Mouse (Mus musculus): Measurements from ENCODE around the gene 4931406P16Rik. TPM values are rescaled to one million over a fixed set of nuclear protein-coding genes. Genes with fewer than 3 reads are reported as not detected.
"Not testable (repeated sequence)": the region's sequence is repeated elsewhere in the genome, so short reads cannot be mapped to it uniquely, and the experiment has no call there.

4931406P16Rik gene
- total RNA-seq (2021), result 10 to 100 TPM; 38.6 to 49.4 TPM

DNA sequence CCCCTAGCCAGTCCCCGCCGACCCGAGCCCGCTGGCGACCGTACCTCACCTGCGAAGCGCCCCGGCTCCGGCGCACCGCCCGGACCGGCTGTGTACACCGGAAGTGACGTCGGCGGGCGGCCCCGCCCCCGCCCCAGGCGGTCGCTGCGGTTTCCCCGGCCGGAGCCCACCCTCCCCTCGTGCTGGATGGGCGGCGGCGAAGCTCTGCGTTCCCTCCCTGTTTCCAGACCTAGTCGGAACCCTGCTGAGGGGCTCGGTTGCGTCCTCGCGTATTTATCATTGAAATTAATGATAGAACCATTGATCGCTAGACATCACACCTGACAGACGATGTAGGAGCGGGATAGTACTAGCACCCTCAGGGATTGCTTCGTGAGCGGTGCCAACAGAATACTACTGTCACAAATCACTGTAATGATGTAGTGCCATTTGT lies at the start of gene 4931406P16Rik:
TSS of gene 4931406P16Rik (minus strand) at position 109 of the 433 bp plus-strand sequence.
- DNase-seq (ENCODE audit: low spot score in 2 of 2), result peak; percentile 86 to 88
- intact Hi-C loops (cut with DNase I), result loop anchor here (5.0 kb wide), 1 partner anchor 46 kb away; no protein-coding TSS in a partner anchor

DNA sequence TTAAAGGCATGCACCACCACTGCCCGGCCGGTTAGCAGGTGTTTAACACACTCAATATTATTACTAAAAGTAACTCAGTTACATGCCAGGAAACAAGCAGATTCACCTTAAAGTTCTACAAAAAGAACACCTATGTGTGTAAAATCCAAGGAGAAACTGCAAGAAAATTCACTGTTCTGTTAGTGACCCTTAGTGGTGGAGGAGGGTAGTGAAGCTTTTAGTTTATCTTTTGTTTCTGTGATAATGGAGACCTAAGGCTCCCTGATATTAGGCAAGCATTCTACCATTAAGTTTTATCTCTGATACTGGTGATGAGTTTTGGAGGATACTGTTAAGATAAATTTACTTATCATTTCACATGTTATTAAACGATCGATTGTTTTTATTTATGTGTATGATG lies 42.3 kb upstream of the 4931406P16Rik start:
- no peak for DNase-seq (ENCODE audit: low spot score in 2 of 2)
- intact Hi-C loops (cut with DNase I), result loop anchor here (5.0 kb wide), 2 partner anchors 88 to 103 kb away; partner anchors contain the start of gene Gm6096

DNA sequence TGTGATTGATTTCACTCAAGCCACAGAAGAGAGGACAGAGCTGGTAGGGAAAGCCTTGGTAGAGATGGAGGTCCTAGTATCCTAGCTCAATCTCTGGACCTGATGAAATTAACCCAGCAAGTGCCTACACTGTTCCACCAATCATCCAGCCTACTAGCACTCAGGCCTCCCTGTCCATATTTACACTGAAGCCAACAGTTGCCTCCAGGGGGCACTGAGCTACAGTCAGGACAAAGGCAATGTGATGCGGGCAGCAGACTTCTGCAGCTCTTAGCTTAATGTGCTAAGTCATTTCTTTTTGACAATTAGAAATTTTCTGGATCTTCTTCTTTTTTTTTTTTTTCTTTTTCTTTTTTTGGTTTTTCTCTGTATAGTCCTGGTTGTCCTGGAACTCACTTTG lies 38.6 kb upstream of the 4931406P16Rik start:
- intact Hi-C loops (cut with DNase I), result no loop called here
- no peak for DNase-seq (ENCODE audit: low spot score in 2 of 2)

DNA sequence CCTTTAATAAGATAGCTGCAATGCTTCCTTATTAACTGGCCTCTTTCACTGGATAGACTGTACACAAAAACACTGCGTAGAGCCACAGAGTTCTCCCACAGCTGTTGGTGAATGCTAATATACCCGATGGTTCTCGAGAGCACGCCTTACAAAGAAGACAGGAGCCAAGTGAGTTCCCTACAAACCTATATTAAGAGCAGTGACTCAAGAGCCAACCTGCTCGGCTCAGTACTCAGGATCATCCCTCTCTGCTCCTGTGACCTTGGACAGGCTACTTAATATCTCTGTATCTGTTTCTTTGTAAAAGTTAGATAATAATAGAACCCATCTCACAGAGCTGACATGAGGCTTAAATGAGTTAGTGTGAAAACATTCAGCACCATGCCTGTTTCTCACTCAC lies 36.8 kb upstream of the 4931406P16Rik start:
- no peak for DNase-seq (ENCODE audit: low spot score in 2 of 2)
- intact Hi-C loops (cut with DNase I), result no loop called here

DNA sequence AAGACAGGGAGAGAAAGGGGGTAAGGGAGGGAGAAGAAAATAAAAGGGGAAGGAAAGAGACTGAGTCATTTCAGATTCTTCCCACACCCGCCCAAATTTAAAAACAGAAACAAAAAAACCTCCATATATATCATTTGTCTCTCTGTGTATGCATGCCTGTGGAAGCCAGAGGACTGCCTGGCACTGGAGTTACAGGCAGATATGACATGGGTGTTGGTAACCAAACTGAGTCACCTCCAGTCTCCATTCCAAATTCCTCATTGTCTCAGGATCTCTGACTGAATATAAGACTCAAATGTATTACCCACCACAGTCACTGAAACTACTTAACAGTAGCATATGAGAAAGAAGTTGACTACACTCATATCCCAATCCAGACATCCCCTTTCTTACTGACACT lies 34.7 kb upstream of the 4931406P16Rik start:
- DNase-seq (ENCODE audit: low spot score in 2 of 2), result no peak
- intact Hi-C loops (cut with DNase I), result no loop called here

DNA sequence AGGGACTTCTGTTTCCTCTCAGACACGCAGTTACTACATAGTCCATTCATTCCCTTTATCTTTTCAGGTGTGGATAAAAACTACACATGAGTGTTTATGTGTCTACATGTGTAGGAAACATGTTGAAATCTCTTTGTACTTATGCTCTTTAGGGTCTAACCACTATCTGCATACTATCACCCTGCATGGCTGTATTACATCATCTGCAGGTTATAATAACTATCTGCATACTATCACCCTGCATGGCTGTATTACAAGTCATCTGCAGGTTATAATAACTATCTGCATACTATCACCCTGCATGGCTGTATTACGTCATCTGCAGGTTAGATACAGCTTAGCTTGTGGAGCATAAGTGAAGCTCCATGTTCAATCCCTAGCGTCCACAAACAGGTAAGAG lies 33.7 kb upstream of the 4931406P16Rik start:
- no peak for DNase-seq (ENCODE audit: low spot score in 2 of 2)
- intact Hi-C loops (cut with DNase I), result no loop called here

DNA sequence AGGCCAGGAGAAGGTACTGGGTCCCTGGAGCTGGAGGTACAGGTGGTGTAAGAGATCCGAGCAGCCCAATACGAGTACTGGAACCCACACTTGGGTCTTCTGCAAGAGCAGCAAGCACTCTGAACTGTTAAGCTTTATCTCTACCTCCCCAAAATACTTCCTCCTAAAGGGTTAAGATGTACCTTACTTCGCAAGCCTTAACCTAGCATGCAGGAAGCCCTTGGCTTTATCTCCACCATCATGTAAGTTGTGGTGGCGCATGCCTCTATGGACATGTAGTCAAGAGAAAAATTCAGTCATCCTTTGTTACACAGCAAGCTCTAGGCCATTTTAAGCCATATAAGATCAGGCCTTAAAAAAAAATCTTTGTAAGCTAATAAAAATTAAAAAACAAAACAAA lies 33.2 kb upstream of the 4931406P16Rik start:
- intact Hi-C loops (cut with DNase I), result no loop called here
- no peak for DNase-seq (ENCODE audit: low spot score in 2 of 2)

DNA sequence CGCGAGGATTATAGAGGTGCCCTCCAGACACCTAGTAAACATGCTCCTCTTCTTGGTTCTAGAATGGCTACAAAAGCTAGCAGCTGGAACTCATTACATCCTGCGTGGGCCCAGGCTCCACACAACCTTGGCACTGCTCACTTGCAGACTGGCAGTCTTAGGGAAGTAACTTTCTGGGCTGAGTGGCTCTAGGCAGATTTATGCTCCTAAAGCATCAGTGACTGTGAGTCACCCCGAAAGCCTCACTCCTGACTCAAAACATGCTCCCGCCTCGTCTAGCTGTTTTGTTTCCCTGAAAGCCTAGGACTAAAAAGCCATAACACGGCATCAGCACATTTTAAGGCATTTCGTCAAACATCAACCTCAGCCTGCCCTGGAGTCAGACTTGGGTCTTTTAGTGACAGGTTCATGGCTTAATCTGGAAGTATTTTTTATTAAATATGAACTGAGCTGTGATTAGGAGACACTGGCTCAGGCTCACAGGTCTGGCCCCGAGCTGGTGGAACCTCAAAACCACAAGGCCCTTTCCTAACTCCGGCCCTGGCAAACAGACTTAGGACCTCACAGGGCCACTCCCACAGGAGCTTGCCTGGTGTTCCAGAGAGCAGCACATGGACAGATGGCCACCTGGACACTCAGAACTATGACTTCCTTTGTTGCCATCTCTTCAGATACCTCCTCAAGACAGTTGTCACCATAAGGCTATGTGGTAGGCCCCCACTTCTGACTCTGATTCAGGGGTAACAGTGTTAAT lies 28.9 kb upstream of the 4931406P16Rik start:
- DNase-seq (ENCODE audit: low spot score in 2 of 2), result peak; percentile 42 to 53
- intact Hi-C loops (cut with DNase I), result no loop called here

DNA sequence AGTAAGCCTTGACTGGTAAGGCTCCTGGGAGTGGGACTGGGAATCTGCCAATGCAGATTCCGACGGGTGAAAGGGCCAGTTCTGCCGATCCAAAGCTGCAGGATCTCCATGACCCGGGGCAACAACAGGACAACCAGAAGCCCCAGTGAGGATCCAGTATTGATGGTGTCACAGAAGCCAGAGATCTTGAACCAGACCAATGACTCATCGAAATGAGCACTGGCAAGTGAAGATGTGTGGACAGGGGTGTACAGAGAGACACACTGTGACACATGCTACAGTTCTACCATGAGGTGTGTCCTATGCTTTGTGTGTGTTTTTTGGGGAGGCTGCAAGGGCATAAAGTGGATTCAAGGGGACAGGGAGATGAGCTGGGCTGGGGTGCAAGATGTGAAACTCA lies 27.5 kb upstream of the 4931406P16Rik start:
- intact Hi-C loops (cut with DNase I), result no loop called here
- no peak for DNase-seq (ENCODE audit: low spot score in 2 of 2)

DNA sequence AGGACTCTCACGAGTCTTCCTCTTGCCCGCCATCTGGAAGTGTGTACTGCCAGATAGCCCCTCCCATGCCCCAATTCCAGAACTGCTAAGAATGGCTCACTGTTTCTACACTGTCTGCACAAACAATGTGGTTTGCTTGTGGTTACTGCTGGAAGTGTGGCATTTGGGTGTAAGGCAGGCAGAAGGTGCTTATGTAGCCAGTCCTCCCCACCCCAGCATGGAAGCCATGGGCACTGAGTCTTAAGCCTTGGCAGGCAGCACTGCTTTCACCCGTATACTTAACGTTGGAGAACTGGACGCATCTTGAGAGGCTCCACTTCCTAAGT lies 25.8 kb upstream of the 4931406P16Rik start:
- DNase-seq (ENCODE audit: low spot score in 2 of 2), result no peak
- intact Hi-C loops (cut with DNase I), result no loop called here

DNA sequence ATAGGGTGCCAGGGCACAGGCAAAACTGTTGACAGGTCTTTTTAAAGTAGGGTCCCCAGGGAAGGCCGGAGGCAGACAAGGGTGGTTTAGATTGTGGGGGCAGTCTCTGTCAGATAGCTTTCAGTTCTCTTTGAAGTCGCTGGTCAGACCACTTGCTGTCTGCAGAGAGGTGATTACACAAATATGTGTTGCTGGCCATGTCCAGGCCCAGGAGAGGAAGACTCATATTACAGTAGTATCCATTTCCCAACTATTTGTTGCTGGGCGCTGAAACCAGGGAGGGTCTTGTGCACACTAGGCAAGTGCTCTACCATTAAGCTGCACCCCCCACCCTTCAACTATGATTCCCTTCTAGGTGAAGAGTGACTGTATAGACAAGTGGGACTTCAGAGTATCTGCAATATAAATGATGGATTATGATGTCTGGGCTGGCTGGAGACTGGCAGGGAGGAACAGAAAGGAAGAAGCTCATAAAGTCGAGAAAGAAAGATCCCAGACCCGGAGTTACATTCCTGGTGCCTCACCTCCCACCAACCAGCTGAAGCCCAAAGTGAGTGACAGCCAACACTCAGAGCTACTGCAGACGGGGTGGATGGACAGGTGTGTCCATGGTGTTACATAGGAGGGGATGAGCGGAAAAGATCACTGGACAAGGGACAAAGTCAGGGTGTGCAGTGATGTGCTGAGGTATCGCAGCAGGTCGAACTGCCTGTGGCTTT lies 25.3 kb upstream of the 4931406P16Rik start:
- intact Hi-C loops (cut with DNase I), result no loop called here
- no peak for DNase-seq (ENCODE audit: low spot score in 2 of 2)

DNA sequence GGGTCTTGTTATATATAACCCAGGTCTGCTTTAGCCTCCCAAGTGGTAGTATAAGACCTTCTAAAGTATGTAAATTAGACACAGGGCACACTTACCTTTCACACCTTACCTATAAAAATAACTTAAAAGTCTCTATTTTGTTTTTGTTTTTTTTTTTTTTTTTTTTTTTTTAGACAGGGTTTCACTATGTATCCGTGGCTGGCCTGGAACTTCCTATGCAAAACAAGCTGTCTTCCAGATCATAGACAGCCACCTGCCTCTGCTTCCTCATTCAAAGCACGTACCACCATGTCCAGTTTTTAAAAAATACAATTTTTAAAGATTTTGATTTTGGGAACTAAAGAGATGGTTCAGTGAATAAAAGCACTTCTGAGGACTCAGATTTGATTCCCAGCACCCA lies 23.9 kb upstream of the 4931406P16Rik start:
- no peak for DNase-seq (ENCODE audit: low spot score in 2 of 2)
- intact Hi-C loops (cut with DNase I), result no loop called here

DNA sequence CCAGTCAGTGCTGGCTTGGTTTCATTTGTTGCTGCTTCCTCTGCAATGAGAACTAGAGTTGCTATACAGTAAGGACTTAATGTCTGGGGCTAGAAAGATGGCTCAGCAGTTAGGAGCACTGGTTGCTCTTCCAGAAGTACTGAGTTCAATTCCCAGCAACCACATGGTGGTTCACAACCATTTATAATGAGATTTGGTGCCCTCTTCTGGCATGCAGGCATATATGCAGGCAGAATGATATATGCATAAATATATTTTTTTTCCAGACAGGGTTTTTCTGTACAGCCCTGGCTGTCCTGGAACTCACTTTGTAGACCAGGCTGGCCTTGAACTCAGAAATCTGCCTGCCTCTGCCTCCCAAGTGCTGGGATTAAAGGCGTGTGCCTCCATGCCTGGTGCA lies 23.2 kb upstream of the 4931406P16Rik start:
- DNase-seq (ENCODE audit: low spot score in 2 of 2); intact Hi-C loops (cut with DNase I): not testable (repeated sequence)

DNA sequence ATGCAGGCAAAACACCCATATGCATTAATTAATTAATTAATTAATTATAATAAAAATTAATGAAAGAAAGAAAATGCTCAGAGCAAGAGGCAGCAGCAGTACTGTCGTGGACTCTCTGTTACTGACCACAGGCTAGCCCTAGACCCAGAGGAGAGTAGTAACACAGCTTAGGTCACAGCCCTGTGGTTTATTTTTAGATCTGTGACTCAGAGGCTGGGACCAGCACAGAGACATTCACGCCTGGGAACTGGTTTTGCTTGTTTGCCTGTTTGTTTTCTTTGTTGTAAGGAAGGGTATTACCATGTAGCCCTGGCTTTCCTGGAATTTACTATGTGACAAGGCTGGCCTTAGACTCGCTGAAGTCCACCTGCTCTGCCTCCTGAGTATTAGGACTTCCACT lies 14.1 kb upstream of the 4931406P16Rik start:
- no peak for DNase-seq (ENCODE audit: low spot score in 2 of 2)
- intact Hi-C loops (cut with DNase I), result loop anchor here (5.0 kb wide), 1 partner anchor 50 kb away; no protein-coding TSS in a partner anchor

DNA sequence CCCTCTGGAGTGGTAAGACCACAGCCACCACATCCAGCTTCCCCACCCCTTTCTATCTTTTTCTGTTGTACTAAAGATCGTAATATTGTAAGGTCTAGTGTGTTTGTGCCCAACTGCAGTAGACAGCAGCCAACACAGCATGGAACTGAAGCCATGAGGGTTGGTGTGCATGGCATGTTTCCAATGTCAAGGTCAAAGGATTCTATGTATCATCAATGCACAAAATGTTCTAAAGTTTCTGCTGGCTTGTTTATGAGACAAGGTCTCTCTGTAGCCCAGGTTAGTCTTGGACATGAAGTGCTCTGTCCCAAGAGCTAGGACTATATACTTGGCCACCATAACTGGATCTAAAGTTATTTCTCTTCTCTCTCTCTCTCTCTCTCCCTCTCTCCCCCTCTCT lies 11.5 kb upstream of the 4931406P16Rik start:
- intact Hi-C loops (cut with DNase I), result loop anchor here (5.0 kb wide), 1 partner anchor 52 kb away; no protein-coding TSS in a partner anchor
- DNase-seq (ENCODE audit: low spot score in 2 of 2), result no peak

DNA sequence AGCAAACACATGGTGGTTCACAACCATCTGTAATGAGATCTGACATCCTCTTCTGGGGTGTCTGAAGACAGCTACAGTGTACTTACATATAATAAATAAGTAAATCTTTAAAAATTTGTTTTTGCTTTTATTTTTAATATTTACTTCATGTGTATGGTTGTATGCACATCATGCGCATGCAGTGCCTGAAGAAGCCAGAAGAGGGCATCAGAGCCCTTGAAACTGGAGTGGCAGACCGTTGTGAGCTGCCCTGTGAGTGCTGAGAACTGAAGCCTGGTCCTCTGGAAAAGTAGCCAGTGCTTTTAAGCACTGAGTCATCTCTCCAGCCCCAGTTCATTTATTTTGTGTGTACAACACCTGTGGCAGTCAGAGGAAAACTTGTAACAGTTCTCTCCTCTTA lies 10.7 kb upstream of the 4931406P16Rik start:
- intact Hi-C loops (cut with DNase I), result no loop called here
- no peak for DNase-seq (ENCODE audit: low spot score in 2 of 2)

DNA sequence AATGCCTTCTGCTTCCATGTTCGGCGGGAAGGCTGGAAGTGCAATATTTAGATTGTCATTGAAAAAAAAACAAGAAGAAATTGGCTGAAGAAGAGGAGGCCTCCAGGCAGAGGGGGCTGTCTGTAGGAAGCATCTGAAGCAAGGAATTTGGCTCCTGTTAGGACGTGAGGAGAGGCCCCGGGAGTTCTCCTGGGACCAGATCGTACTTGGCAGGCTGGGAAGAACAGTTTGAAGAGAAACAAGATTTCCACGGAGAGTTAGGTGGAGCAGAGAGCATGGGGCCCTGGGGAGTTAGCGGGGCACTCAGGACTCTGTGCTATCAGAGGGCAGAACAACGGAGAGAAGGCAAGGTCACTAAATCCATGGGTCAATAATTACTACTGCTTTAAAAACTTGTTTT lies 10.0 kb upstream of the 4931406P16Rik start:
- intact Hi-C loops (cut with DNase I), result no loop called here
- no peak for DNase-seq (ENCODE audit: low spot score in 2 of 2)

DNA sequence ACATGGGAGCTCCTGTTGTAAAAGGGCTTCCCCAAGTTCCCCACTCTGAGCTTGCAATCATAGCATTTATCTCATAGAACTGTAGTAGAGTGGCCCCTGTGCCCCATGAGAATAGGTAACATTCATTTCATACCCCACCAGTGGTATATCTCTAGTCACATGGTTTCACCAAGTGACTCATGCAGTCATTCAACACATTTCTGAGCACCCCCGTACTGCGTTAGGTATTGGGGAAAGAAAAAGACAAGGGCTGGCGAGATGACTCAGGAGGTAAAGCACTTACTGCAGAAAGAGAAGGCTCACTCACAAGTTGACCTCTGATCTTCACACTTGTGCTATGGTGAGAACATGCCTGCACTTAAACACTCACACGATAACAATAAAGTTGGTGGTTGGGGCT lies 8.6 kb upstream of the 4931406P16Rik start:
- intact Hi-C loops (cut with DNase I), result no loop called here

DNA sequence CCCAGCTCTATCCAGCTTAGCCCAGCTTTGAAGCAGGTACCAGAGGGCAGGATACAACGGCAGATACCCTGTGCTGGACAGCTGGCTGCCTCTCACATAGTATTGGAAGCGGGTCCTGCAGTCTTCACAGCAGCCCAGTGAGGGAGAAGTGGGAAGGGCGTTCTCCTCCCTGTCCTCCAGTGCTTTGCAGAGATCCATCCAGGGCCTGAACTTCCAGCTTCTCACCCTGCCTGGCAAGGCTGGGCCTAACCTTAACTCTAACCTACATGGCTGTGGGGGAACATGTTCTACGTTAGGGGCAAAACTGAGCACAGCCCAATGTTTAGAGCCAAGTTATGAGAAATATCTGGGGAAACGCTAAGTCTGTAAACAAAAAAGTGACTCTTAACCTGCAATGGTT lies 7.8 kb upstream of the 4931406P16Rik start:
- intact Hi-C loops (cut with DNase I), result no loop called here
- DNase-seq (ENCODE audit: low spot score in 2 of 2), result no peak

More for the DNA sequence above, 8.6 kb upstream of the 4931406P16Rik start:
- no peak for DNase-seq (ENCODE audit: low spot score in 2 of 2)

DNA sequence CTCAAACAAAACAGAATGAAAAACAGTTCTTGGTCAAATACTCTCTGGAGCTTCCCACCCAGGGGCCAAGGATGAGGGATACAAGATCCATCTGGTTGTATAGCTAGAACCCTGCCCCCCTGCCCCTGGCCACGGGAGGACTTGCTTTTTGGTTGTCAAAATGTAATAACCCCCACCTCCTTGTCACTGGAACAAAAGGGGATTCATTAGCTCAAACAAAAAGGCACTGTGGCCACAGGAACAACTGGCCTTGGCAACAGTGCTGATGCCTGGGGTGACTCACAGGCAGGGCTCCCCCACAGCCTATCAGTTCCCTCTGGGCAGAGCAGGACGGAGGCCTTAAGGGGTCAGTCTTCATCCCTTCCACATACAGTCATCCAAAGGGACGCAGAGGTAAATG lies 6.6 kb upstream of the 4931406P16Rik start:
- DNase-seq (ENCODE audit: low spot score in 2 of 2), result peak in 1 of 2 experiments; percentile 23
- intact Hi-C loops (cut with DNase I), result no loop called here

DNA sequence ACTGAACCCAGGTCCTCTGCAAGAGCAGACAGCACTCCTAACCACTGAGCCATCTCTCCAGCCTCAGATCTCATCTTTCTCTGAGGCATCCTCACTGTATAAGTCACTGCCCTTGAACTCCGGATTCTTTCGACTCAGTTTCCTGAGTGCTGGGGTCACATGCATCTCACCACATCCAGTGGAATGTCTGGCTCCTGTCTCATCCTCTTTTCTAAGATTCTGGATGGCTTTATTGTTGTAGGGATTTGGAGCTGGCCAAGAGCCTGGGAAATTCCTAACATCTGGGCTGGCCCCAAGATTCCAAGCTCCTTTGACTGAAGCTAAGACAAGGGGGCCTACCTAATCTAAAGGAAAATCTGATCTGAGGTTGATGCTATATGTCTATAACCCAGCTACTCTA lies 5.8 kb upstream of the 4931406P16Rik start:
- intact Hi-C loops (cut with DNase I), result no loop called here
- DNase-seq (ENCODE audit: low spot score in 2 of 2), result no peak

All from left cerebral cortex, postnatal 36 days (tissue).